Mouse (Mus musculus): ENCODE data around the gene Catsper1. TPM values are rescaled to one million over a fixed set of nuclear protein-coding genes. Genes with fewer than 3 reads are reported as not detected.

Catsper1 gene
- total RNA-seq (2014; rRNA removed) (not detected in 2 replicates), polyA plus RNA-seq (2015; fragmentation: Nextera tagmentation; extraction: Ambion mirVana) (not detected in 2 replicates)

DNA sequence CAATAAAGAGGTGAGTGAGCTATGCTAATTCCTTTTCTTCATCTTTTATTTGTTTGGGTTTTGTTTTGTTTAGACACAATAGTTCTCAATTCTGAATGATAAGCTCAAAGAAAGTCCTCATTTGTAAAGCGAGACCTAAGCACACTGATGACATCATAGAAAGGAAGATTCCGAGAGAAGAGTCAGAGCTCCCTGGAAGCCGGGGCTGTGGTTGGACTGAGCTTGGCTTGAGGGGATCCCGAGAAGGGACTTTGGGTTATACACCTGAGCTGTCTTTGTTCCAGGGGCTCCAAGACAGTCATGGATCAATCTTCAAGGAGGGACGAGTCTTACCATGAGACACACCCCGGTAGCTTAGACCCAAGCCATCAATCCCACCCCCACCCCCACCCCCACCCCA is at the start of gene Catsper1:
Catsper1 (plus strand) TSS at position 301 of the 400 bp plus-strand sequence.
- DNase-seq (no peak), ATAC-seq (no peak)
- Histone ChIP-seq H3K4me3 (ENCODE audit: low read depth, low read length) (no peak within 1 kb of the TSS), H3K27ac (ENCODE audit: low read depth, low read length) (no peak within 1 kb of the TSS), H3K36me3 (ENCODE audit: insufficient read depth) (no peaks in the 10 kb centered on the region), H3K4me2 (ENCODE audit: low read depth) (no peak within 1 kb of the TSS), H3K27me3 (ENCODE audit: insufficient read depth, low read length) (no peaks in the 10 kb centered on the region), H3K9ac (no peak within 1 kb of the TSS), H3K4me1 (ENCODE audit: insufficient read depth) (no peaks in the 10 kb centered on the region), H3K9me3 (ENCODE audit: low read length) (no peaks in the 10 kb centered on the region)
- no peak for TF ChIP-seq CTCF (IDR thresholded peaks at IDR 0.05; ENCODE audit: low read depth)
- 86% methylated on average over 6 of the region's 6 CpGs for WGBS

DNA sequence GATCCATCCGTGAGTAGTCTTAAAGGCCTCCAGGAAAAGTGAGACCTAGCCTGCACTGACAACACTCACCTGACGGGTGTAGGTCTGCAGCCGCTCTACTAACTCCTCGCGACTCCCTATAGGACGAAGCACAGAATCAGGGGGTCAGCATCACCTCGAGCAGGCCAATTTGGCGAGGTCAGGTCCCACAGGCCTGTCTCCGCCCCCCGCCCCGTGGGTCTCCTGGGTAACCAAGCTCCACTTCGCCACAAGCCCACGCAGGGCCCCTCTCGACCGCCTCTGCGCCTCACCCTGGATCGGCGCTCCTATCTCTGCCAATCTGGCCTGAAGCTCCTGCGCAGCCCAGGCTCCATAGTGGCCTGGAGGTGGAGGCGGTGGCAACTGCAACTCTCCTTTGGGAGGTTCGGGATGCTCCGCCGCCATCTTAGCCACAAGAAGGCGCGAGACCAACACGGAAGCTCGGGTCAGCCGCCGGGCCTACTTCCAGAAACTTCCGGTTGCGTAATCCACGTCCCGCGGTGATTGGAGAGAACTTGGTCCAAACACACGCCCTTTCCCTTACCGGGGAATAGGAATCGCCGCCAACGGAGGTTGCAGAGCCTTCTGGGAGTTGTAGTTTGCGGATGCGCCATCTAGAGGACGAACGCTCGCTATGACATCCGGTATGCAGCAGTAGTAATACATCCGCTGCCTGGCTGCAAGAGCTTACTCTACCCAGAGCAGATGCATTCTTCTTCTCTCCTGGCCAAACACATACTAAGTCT is 40.4 kb upstream of the Catsper1 start, which contains the start of gene Sf3b2:
Sf3b2 (minus strand) TSS at position 484 of the 764 bp plus-strand sequence.
- WGBS, result under 1% methylated on average over 46 of the region's 46 CpGs
- Histone ChIP-seq H3K27ac (ENCODE audit: low read depth, low read length) (peak within 1 kb of the TSS; percentile 90), H3K9ac (peak within 1 kb of the TSS; percentile 85), H3K4me1 (ENCODE audit: insufficient read depth) (peaks cover 23% of the 10 kb centered on the region), H3K4me3 (ENCODE audit: low read depth, low read length) (peak within 1 kb of the TSS; percentile 91), H3K9me3 (ENCODE audit: low read length) (no peaks in the 10 kb centered on the region), H3K27me3 (ENCODE audit: insufficient read depth, low read length) (no peaks in the 10 kb centered on the region), H3K36me3 (ENCODE audit: insufficient read depth) (peaks cover 25% of the 10 kb centered on the region), H3K4me2 (ENCODE audit: low read depth) (peak within 1 kb of the TSS; percentile 67)
- DNase-seq (peak; percentile 100), ATAC-seq (peak; percentile 98)
- peak; percentile 84 for TF ChIP-seq CTCF (IDR thresholded peaks at IDR 0.05; ENCODE audit: low read depth)

DNA sequence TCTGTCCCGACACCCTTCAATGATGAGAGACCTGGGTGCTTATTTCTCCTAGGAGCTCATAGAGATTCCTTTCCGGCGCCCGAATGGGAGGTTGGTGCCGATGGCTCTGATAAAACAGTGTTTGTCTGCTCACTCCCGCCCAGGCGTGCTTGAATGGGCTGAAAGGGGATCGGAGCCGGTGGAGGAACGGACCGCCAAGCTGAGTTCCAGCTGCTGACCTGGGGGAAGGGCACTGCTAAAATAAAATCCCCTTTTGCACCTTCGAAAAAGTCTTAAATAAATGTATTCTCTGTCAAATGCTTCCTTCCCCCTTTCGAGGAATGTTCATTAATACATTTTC is 39.8 kb upstream of the Catsper1 start:
- peaks cover 23% of the 10 kb centered on the region for H3K4me1 ChIP-seq (ENCODE audit: insufficient read depth)
- peak overlapping the region; percentile 90 for H3K27ac ChIP-seq (ENCODE audit: low read depth, low read length)
- no peaks in the 10 kb centered on the region for H3K27me3 ChIP-seq (ENCODE audit: insufficient read depth, low read length)
- peak overlapping the region; percentile 58 for H3K9ac ChIP-seq
- ATAC-seq, result peak; percentile 45
- peak overlapping the region; percentile 67 for H3K4me2 ChIP-seq (ENCODE audit: low read depth)
- peak overlapping the region; percentile 91 for H3K4me3 ChIP-seq (ENCODE audit: low read depth, low read length)
- no peaks in the 10 kb centered on the region for H3K9me3 ChIP-seq (ENCODE audit: low read length)
- no peak for TF ChIP-seq CTCF (IDR thresholded peaks at IDR 0.05; ENCODE audit: low read depth)
- peaks cover 19% of the 10 kb centered on the region for H3K36me3 ChIP-seq (ENCODE audit: insufficient read depth)
- 4% methylated on average over 13 of the region's 13 CpGs for WGBS
- DNase-seq, result no peak

DNA sequence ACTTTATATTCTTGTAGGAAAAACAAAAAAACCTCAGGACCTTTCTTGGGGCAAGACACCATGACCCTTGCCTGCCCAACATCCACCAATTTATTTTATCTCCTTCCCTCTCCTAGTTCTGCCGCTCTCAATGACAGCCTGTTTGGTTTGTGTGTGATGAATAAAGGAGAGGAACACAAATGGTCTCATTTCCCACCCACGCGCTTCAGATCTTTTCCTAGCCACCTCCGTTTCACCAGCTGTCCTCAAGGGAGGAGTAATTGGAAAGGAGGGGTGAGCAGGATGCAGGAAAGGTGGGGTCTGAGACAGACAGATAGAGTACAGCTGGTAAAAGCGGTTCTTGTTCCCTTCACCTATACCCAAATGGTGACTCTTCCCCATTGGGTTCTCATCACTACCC is 38.9 kb upstream of the Catsper1 start:
- ATAC-seq (no peak), DNase-seq (no peak)
- Histone ChIP-seq H3K9me3 (ENCODE audit: low read length) (no peaks in the 10 kb centered on the region), H3K27ac (ENCODE audit: low read depth, low read length) (no peak overlapping the region), H3K36me3 (ENCODE audit: insufficient read depth) (peaks cover 11% of the 10 kb centered on the region), H3K4me3 (ENCODE audit: low read depth, low read length) (no peak overlapping the region), H3K4me1 (ENCODE audit: insufficient read depth) (peaks cover 23% of the 10 kb centered on the region), H3K27me3 (ENCODE audit: insufficient read depth, low read length) (no peaks in the 10 kb centered on the region), H3K9ac (no peak overlapping the region), H3K4me2 (ENCODE audit: low read depth) (no peak overlapping the region)
- no peak for TF ChIP-seq CTCF (IDR thresholded peaks at IDR 0.05; ENCODE audit: low read depth)
- 83% methylated on average over 5 of the region's 5 CpGs for WGBS

- ATAC-seq (peak; percentile 59), DNase-seq (peak; percentile 79)
- Histone ChIP-seq H3K9ac (peak within 1 kb of the TSS; percentile 88), H3K4me2 (ENCODE audit: low read depth) (peak within 1 kb of the TSS; percentile 68), H3K27me3 (ENCODE audit: insufficient read depth, low read length) (no peaks in the 10 kb centered on the region), H3K36me3 (ENCODE audit: insufficient read depth) (peaks cover 9% of the 10 kb centered on the region), H3K4me1 (ENCODE audit: insufficient read depth) (peaks cover 23% of the 10 kb centered on the region), H3K4me3 (ENCODE audit: low read depth, low read length) (peak within 1 kb of the TSS; percentile 66), H3K9me3 (ENCODE audit: low read length) (no peaks in the 10 kb centered on the region), H3K27ac (ENCODE audit: low read depth, low read length) (peak within 1 kb of the TSS; percentile 81)
- WGBS, result 5% methylated on average over 30 of the region's 32 CpGs
- no peak for TF ChIP-seq CTCF (IDR thresholded peaks at IDR 0.05; ENCODE audit: low read depth)
Observed at GRCm38 (mm10) chr19:5297903-5298800, 37.4 kb upstream of the Catsper1 start, which contains the start of gene Gal3st3. Gal3st3 (plus strand) TSS chr19:5298331.

GRCm38 (mm10) chr19:5300588-5300987 is 35.0 kb upstream of the Catsper1 start:
- H3K4me1 ChIP-seq (ENCODE audit: insufficient read depth), result peaks cover 16% of the 10 kb centered on the region
- H3K36me3 ChIP-seq (ENCODE audit: insufficient read depth), result peaks cover 27% of the 10 kb centered on the region
- no peak overlapping the region for H3K4me3 ChIP-seq (ENCODE audit: low read depth, low read length)
- H3K9me3 ChIP-seq (ENCODE audit: low read length), result no peaks in the 10 kb centered on the region
- no peak for TF ChIP-seq CTCF (IDR thresholded peaks at IDR 0.05; ENCODE audit: low read depth)
- WGBS, result 92% methylated on average over 6 of the region's 6 CpGs
- no peak overlapping the region for H3K27ac ChIP-seq (ENCODE audit: low read depth, low read length)
- no peaks in the 10 kb centered on the region for H3K27me3 ChIP-seq (ENCODE audit: insufficient read depth, low read length)
- ATAC-seq, result no peak
- no peak overlapping the region for H3K9ac ChIP-seq
- DNase-seq, result no peak
- no peak overlapping the region for H3K4me2 ChIP-seq (ENCODE audit: low read depth)
